Mouse (Mus musculus) olfactory bulb, adult 2 months (tissue): Measurements from ENCODE around the gene Ppargc1a. TPM values are rescaled to one million over a fixed set of nuclear protein-coding genes. Genes with fewer than 3 reads are reported as not detected.

Experiments used
- H3K27ac ChIP-seq: fragments of 200-500 bp; 2 replicates; pipeline ENCODE4 v1.5.1; 2012; ENCODE audit warnings: low read depth, low read length; ENCODE audit not compliant: insufficient read depth
- H3K4me1 ChIP-seq: fragments of 200-500 bp; 2 replicates; pipeline ENCODE4 v1.6.1; 2012; ENCODE audit warnings: low read length; ENCODE audit not compliant: control insufficient read depth, insufficient read depth
- H3K4me3 ChIP-seq: fragments of 200-500 bp; 2 replicates; pipeline ENCODE4 v1.5.1; 2012; ENCODE audit warnings: mild to moderate bottlenecking, low read depth, low read length, moderate library complexity; ENCODE audit not compliant: insufficient read depth
- CTCF ChIP-seq: fragments of 200-500 bp; IDR thresholded peaks from 2 replicates; pipeline ENCODE4 v1.5.1; 2012; ENCODE audit warnings: low read depth, mild to moderate bottlenecking, low read length, moderate library complexity; ENCODE audit not compliant: insufficient read depth
- POLR2A ChIP-seq: fragments of 200-500 bp; IDR thresholded peaks from 2 replicates; pipeline ENCODE4 v1.6.1; 2012; ENCODE audit warnings: mild to moderate bottlenecking, low read depth, low read length, moderate library complexity; ENCODE audit not compliant: insufficient read depth
- WGBS: fragments of 180-500 bp; shearing (Covaris S2); methylation state at CpG from one replicate; pipeline ENCODE4 v1.1.7; 2018; 5-methylcytosine and 5-hydroxymethylcytosine counted together
- polyA plus RNA-seq: library from polyadenylated mRNA; stranded (reverse); fragments of >200 nt; gene quantifications from 2 replicates; pipeline ENCODE4 v1.2.4, GENCODE M21; 2012; ENCODE audit warnings: low replicate concordance; ENCODE audit not compliant: missing spikeins, insufficient read depth, insufficient read length

Ppargc1a gene
- polyA plus RNA-seq, 1 experiment = not detected

DNA sequence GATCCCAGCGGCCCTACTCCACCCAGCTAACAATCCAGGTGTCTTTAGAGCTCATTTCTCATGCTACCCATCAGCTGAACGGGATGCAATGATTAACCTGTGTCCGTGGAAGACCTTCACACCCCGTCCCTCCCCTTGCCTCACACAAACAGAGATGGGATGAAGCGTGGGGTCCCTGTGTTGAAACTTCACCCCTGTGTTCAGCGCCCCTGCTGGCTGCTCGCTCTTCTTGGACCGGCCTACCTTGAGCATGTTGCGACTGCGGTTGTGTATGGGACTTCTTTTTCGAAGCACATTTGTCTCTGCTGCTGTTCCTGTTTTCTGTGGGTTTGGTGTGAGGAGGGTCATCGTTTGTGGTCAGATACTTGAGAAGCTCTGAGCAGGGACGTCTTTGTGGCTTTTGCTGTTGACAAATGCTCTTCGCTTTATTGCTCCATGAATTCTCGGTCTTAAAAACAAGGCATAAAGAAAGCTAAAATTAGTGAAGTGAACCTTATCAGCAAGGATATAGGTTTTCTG lies 73.1 kb downstream of the Ppargc1a start:
- no peak overlapping the region for H3K27ac ChIP-seq
- TF ChIP-seq POLR2A (no peak), CTCF (no peak)
- WGBS = 89% methylated on average over 15 of the region's 15 CpGs
- H3K4me1 ChIP-seq = no peaks in the 10 kb centered on the region
- no peak overlapping the region for H3K4me3 ChIP-seq

DNA sequence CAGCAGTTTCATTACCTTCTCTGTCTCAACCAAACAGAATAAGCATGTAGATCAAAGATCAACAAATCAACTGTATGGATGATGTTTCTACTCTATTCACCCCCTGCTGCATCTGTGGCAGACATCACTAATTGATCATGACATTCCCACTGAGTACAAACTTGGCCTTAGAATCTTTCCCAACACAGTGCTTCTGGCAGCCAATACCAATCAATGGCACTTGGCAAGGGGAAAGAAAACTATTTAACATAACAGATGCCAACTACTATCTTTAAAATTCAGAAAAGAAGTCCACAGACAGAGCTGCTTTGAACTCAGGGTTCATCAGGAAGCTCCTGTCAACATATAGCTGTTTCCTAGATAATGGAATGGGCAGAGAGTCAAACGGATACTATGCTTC lies 83.8 kb downstream of the Ppargc1a start:
- Histone ChIP-seq H3K27ac (no peak overlapping the region), H3K4me3 (no peak overlapping the region), H3K4me1 (no peaks in the 10 kb centered on the region)
- 66% methylated on average over 1 of the region's 1 CpGs for WGBS
- TF ChIP-seq CTCF = no peak
- no peak for TF ChIP-seq POLR2A

DNA sequence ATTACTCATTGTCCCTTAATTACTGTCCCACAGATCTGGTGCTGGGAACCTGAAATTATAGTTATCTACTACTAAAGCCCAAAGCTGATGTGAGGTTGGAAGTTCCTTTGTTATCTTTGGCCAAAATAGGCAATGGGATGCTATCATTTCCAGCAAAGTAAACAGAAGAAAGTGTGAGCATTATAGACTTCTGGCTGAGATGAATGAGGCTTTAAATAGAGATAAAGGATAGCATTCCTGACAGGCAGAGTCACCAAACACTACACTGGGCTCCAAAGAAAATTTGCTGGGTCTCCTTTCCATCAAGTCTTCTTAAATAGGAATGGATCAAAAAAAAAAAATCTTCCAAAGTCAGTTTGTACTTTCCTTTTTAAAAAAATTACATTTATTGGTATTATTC lies 87.7 kb downstream of the Ppargc1a start:
- Histone ChIP-seq H3K4me1 (no peaks in the 10 kb centered on the region), H3K27ac (no peak overlapping the region), H3K4me3 (no peak overlapping the region)
- TF ChIP-seq POLR2A (no peak), CTCF (no peak)

DNA sequence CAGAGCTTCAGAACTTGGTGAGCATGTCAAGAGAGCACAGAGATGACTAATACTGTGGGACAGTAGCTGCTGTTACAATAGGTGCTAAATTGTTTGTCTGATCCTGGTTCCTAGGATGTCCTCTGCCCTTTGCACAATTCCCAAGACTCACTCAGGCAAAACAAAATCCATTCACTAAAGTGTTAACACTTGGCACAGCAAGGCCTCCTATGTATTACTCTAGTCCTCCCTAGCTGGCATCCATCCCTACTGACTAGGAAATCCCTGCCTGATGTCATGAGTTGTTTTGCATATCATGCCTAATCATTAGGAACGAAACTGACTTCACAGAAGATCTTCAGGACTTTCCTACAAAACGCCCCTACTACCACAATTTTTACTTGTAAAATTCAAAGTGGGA lies 88.1 kb downstream of the Ppargc1a start:
- 23% methylated on average over 2 of the region's 2 CpGs for WGBS
- TF ChIP-seq CTCF (no peak), POLR2A (no peak)
- H3K27ac ChIP-seq = no peak overlapping the region
- H3K4me3 ChIP-seq = no peak overlapping the region
- H3K4me1 ChIP-seq = no peaks in the 10 kb centered on the region

DNA sequence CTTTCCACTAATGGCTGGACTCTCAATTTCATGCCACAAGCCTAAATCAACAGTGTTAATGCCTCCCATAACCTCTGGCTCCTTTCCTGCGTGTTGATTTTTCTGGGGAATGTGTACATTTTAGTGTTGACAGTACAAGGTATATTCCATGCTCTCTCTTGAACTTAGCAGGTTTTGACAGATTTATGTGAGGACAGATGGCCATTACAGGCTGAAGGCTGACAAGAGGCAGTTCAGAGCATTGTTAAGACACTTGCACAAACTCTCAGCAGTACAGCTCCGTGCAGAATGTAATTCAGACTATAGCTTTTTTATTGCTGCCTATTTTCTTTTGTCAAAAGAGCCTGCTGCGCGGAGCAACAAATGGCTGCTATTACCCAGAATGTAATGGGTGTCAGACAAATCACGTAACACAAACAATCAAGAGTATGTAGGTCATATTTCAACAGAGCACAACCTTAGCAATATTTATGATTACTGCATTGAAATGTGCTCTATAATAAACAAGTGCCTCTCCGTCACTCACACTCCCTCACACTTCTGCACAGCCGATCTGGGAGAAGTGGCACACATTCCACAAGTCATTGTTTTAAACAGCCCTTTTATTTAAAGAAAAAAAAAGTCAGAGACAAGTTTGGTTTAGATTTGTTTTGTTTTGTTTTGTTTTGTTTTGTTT lies 89.1 kb downstream of the Ppargc1a start:
- Histone ChIP-seq H3K4me1 (no peaks in the 10 kb centered on the region), H3K4me3 (no peak overlapping the region), H3K27ac (no peak overlapping the region)
- TF ChIP-seq CTCF = no peak
- no peak for TF ChIP-seq POLR2A
- WGBS = 77% methylated on average over 7 of the region's 7 CpGs

DNA sequence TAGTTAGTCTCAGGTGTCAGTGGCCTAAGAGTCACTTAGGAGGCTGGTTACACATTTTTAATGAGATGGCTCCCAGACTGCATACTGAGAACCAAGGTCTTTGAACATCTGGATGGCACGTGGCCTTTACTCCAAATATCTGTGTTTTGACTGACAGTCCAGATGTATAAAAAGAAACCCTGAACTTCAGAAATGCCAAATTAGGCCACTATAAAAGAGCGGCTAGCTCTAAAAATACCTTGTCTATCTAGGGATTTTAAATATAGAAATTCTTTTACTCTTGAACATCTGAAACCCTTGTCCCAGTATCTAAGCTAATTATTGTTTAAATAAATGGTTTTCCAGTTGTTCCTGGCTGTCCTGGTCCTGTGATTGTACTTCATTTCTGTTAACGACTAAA lies 90.4 kb downstream of the Ppargc1a start:
- Histone ChIP-seq H3K27ac (no peak overlapping the region), H3K4me1 (no peaks in the 10 kb centered on the region), H3K4me3 (no peak overlapping the region)
- 68% methylated on average over 3 of the region's 3 CpGs for WGBS
- TF ChIP-seq POLR2A (no peak), CTCF (no peak)

DNA sequence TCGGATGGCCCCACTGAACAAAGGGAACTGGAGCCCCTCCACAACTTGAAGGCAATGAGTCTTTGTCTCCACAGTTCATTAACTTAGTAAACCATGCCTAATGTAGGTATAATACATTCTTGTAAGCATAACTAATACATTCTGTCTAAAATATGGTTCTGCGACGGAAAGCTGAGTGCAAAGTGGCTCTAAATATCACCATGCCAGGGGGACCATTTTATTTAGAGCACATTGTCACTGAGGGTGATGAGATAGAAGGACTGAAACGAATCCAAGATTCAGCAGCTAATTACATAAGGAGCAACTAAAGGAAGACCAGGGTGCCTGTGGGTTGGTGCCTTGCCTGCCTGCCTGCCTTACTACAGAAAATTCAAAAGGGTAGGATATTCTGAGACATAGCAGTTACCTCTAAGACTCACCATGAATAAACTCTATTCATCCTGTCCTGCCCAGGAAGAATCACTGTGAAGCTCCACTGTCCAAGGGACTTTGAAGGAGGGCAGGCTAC lies 92.4 kb downstream of the Ppargc1a start:
- no peak for TF ChIP-seq POLR2A
- Histone ChIP-seq H3K4me3 (no peak overlapping the region), H3K4me1 (no peaks in the 10 kb centered on the region), H3K27ac (no peak overlapping the region)
- 70% methylated on average over 4 of the region's 4 CpGs for WGBS

DNA sequence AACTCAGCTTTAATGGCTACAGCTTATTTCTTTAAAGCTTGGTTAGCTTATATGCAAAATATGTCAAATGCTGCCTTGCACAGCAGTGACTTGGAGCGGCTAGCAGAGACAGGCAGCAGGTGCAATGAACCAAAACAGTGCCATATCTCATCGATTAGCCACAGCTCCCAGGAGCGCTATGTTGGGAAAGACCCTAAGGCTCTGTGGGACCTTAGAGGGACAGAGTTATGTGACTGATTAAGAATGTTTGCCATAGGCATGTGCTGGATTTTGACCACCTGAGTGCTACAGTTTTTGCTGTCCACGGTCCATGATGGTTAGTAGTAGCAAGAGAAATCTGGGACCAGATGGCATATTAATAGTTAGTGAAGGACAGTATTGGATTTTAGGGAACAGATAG lies 95.9 kb downstream of the Ppargc1a start:
- WGBS = 87% methylated on average over 4 of the region's 4 CpGs
- H3K27ac ChIP-seq = no peak overlapping the region
- no peaks in the 10 kb centered on the region for H3K4me1 ChIP-seq
- TF ChIP-seq CTCF (no peak), POLR2A (no peak)
- no peak overlapping the region for H3K4me3 ChIP-seq

DNA sequence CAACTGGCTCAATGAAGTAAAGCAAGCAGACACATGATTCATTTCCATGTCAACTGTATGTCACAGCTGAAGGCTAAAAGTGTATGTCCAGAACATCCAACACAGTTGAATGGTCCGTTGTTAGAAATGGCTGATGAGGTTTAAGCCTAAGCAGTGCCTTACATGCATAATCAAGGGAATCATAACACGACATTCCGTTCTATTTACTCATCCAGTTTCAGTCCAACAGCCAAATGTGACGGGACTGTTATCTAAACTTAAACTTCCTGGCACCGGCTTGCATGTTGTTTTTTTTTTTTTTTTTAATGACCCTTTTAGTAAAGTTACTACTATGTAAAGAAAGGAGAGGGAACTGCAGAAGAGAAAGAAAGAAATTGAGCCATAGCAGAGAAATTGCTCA lies 101.5 kb downstream of the Ppargc1a start:
- no peak overlapping the region for H3K27ac ChIP-seq
- H3K4me1 ChIP-seq = no peaks in the 10 kb centered on the region
- no peak overlapping the region for H3K4me3 ChIP-seq
- no peak for TF ChIP-seq CTCF
- TF ChIP-seq POLR2A = no peak
- WGBS = 89% methylated on average over 5 of the region's 5 CpGs
